Mouse (Mus musculus): Measurements from ENCODE around the gene Tmem26. TPM values are rescaled to one million over a fixed set of nuclear protein-coding genes. Genes with fewer than 3 reads are reported as not detected.
"Not testable (repeated sequence)": the region's sequence is repeated elsewhere in the genome, so short reads cannot be mapped to it uniquely, and the experiment has no call there.

Gene Tmem26
- polyA plus RNA-seq, 1 experiment from 2014 or later, result 62.0 TPM

- H3K36me3 ChIP-seq, result no peaks in the 10 kb centered on the region
- no peaks in the 10 kb centered on the region for H3K9me3 ChIP-seq
- no peak overlapping the region for H3K27ac ChIP-seq
- 63% methylated on average over 3 of the region's 3 CpGs for WGBS
- no peaks in the 10 kb centered on the region for H3K4me1 ChIP-seq
- no peak overlapping the region for H3K4me2 ChIP-seq (replicated peaks)
- ATAC-seq (ENCODE audit: insufficient number of reproducible peaks, insufficient read depth, low FRiP score, low TSS enrichment), result no peak
- H3K9ac ChIP-seq, result no peak overlapping the region
- no peaks in the 10 kb centered on the region for H3K27me3 ChIP-seq
- H3K4me3 ChIP-seq, result no peak overlapping the region
These were observed 9.1 kb upstream of the Tmem26 start for GRCm38 (mm10) chr10:68714302-68714701.

- Histone ChIP-seq H3K27me3 (no peaks in the 10 kb centered on the region), H3K9ac (no peak overlapping the region), H3K9me3 (no peaks in the 10 kb centered on the region), H3K36me3 (no peaks in the 10 kb centered on the region), H3K4me3 (no peak overlapping the region), H3K4me2 (replicated peaks) (no peak overlapping the region), H3K27ac (no peak overlapping the region), H3K4me1 (no peaks in the 10 kb centered on the region)
- WGBS, result 89% methylated on average over 3 of the region's 3 CpGs
- ATAC-seq (ENCODE audit: insufficient number of reproducible peaks, insufficient read depth, low FRiP score, low TSS enrichment), result no peak
These were observed 8.1 kb upstream of the Tmem26 start for GRCm38 (mm10) chr10:68715396-68715795.

DNA sequence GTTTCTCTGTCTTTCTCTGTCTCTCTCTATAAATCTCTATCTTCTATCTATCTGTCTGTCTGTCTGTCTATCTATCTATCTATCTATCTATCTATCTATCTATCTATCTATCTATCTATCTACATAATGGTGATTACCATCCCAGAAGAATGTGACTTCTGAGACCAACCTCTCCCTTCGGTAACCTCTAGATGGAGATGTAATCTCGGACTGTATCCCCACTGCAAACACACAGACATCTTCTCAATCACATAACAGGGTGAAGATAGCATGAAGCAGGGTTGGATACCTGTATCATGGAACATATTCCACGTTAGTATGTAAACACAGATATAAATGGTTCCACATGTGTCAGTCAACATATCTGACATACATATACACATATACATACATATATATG lies 5.1 kb upstream of the Tmem26 start:
- Histone ChIP-seq H3K4me3 (no peak overlapping the region), H3K4me1 (peaks cover 5% of the 10 kb centered on the region; the same call in 1 of the 2 replicates), H3K9ac (no peak overlapping the region), H3K27ac (no peak overlapping the region), H3K36me3 (no peaks in the 10 kb centered on the region), H3K9me3 (no peaks in the 10 kb centered on the region), H3K4me2 (replicated peaks) (no peak overlapping the region), H3K27me3 (no peaks in the 10 kb centered on the region)
- no peak for ATAC-seq (ENCODE audit: insufficient number of reproducible peaks, insufficient read depth, low FRiP score, low TSS enrichment)
- WGBS, result 78% methylated on average over 3 of the region's 3 CpGs

- H3K9me3 ChIP-seq, result no peaks in the 10 kb centered on the region
- WGBS, result 68% methylated on average over 5 of the region's 5 CpGs
- H3K27ac ChIP-seq, result no peak overlapping the region
- ATAC-seq (ENCODE audit: insufficient number of reproducible peaks, insufficient read depth, low FRiP score, low TSS enrichment), result no peak
- H3K27me3 ChIP-seq, result no peaks in the 10 kb centered on the region
- H3K36me3 ChIP-seq, result no peaks in the 10 kb centered on the region
- H3K9ac ChIP-seq, result no peak overlapping the region
- H3K4me2 ChIP-seq (replicated peaks), result no peak overlapping the region
- peaks cover 14% of the 10 kb centered on the region; the same call in 1 of the 2 replicates for H3K4me1 ChIP-seq
- H3K4me3 ChIP-seq, result no peak overlapping the region
These were observed 2.5 kb upstream of the Tmem26 start for GRCm38 (mm10) chr10:68720887-68721400.

GRCm38 (mm10) chr10:68723015-68723414 lies 431 bp upstream of the Tmem26 start:
- Histone ChIP-seq H3K27ac (peak overlapping the region; percentile 75; the same call in 1 of the 2 replicates), H3K4me3 (peak overlapping the region; percentile 66)

DNA sequence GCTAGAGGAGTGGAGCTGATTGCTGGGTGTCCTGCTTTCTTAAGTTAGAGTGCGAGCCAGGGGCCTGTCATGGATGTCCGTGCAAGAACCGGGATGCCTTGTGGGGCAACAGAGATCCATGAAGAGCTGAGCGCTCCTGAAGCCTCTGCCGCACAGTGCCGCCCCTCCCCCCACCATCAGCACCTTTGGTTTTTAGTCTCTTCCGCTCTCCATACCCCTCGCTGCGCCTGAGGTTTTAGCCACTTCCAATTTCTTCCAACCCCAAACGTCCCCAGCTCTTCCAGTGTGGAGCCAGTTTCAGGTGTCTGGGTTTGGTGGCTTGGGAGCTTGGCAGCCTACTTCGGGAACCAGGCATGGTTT lies 895 bp downstream of the Tmem26 start:
- Histone ChIP-seq H3K4me1 (peaks cover 14% of the 10 kb centered on the region; the same call in 1 of the 2 replicates), H3K27ac (peak overlapping the region; percentile 75; the same call in 1 of the 2 replicates), H3K36me3 (no peaks in the 10 kb centered on the region), H3K9me3 (no peaks in the 10 kb centered on the region), H3K4me3 (peak overlapping the region; percentile 66), H3K27me3 (no peaks in the 10 kb centered on the region), H3K9ac (peak overlapping the region; percentile 72), H3K4me2 (replicated peaks) (peak overlapping the region; percentile 89)
- ATAC-seq (ENCODE audit: insufficient number of reproducible peaks, insufficient read depth, low FRiP score, low TSS enrichment), result peak; percentile 76
- WGBS, result 1% methylated on average over 11 of the region's 11 CpGs

More at GRCm38 (mm10) chr10:68723015-68723414, 431 bp upstream of the Tmem26 start:
- Histone ChIP-seq H3K9me3 (no peaks in the 10 kb centered on the region), H3K9ac (peak overlapping the region; percentile 72; the same call in 1 of the 2 replicates), H3K27me3 (no peaks in the 10 kb centered on the region), H3K4me2 (replicated peaks) (peak overlapping the region; percentile 89), H3K36me3 (no peaks in the 10 kb centered on the region), H3K4me1 (peaks cover 14% of the 10 kb centered on the region; the same call in 1 of the 2 replicates)
- no peak for ATAC-seq (ENCODE audit: insufficient number of reproducible peaks, insufficient read depth, low FRiP score, low TSS enrichment)
- WGBS, result 34% methylated on average over 7 of the region's 7 CpGs

GRCm38 (mm10) chr10:68727464-68727863 lies 4.0 kb downstream of the Tmem26 start:
- Histone ChIP-seq H3K4me2 (replicated peaks) (no peak overlapping the region), H3K27ac (no peak overlapping the region), H3K9ac (no peak overlapping the region), H3K36me3 (no peaks in the 10 kb centered on the region), H3K9me3 (no peaks in the 10 kb centered on the region), H3K4me3 (no peak overlapping the region), H3K27me3 (no peaks in the 10 kb centered on the region), H3K4me1 (peaks cover 14% of the 10 kb centered on the region; the same call in 1 of the 2 replicates)
- WGBS, result 85% methylated on average over 5 of the region's 5 CpGs
- no peak for ATAC-seq (ENCODE audit: insufficient number of reproducible peaks, insufficient read depth, low FRiP score, low TSS enrichment)

- no peak overlapping the region for H3K9ac ChIP-seq
These were observed 12.2 kb downstream of the Tmem26 start for GRCm38 (mm10) chr10:68735621-68736020.

DNA sequence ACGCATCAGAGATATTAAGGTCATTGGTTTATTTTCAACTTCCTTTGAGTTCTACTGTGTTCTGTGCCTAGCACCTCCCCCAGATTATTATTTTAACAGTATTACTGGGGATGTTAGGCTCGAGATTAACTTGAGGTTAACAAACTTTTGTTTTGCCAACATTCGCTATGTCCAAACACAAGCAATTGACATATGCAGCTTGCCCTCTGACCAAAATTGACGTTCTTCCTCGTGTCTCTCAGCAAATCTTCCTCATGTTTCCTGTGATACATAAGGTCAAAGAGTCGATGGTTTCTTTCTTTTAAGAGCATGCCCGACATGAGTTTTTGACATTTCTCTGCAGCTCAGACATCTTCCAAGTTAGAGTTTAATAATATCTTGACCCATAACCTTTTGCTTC lies 13.9 kb downstream of the Tmem26 start:
- H3K27ac ChIP-seq, result no peak overlapping the region
- no peaks in the 10 kb centered on the region for H3K27me3 ChIP-seq
- H3K36me3 ChIP-seq, result peaks cover 4% of the 10 kb centered on the region; the same call in 1 of the 2 replicates
- H3K9ac ChIP-seq, result no peak overlapping the region
- no peak overlapping the region for H3K4me3 ChIP-seq
- H3K4me2 ChIP-seq (replicated peaks), result no peak overlapping the region
- no peak for ATAC-seq (ENCODE audit: insufficient number of reproducible peaks, insufficient read depth, low FRiP score, low TSS enrichment)
- 68% methylated on average over 7 of the region's 7 CpGs for WGBS
- 0 out of 2 replicates have a peak, but pooled peaks cover 5% of the 10 kb centered on the region for H3K4me1 ChIP-seq
- no peaks in the 10 kb centered on the region for H3K9me3 ChIP-seq

More at GRCm38 (mm10) chr10:68735621-68736020, 12.2 kb downstream of the Tmem26 start:
- no peak overlapping the region for H3K4me3 ChIP-seq
- H3K4me1 ChIP-seq, result 0 out of 2 replicates have a peak, but pooled peaks cover 5% of the 10 kb centered on the region
- H3K9me3 ChIP-seq, result no peaks in the 10 kb centered on the region
- H3K27me3 ChIP-seq, result no peaks in the 10 kb centered on the region
- 84% methylated on average over 3 of the region's 3 CpGs for WGBS
- H3K36me3 ChIP-seq, result no peaks in the 10 kb centered on the region
- H3K4me2 ChIP-seq (replicated peaks), result no peak overlapping the region
- ATAC-seq (ENCODE audit: insufficient number of reproducible peaks, insufficient read depth, low FRiP score, low TSS enrichment), result no peak
- H3K27ac ChIP-seq, result no peak overlapping the region

- not testable (repeated sequence) for H3K27me3 ChIP-seq; H3K36me3 ChIP-seq; ATAC-seq (ENCODE audit: insufficient number of reproducible peaks, insufficient read depth, low FRiP score, low TSS enrichment); H3K4me2 ChIP-seq (replicated peaks); H3K27ac ChIP-seq; H3K4me3 ChIP-seq; H3K4me1 ChIP-seq; H3K9ac ChIP-seq; H3K9me3 ChIP-seq
- 94% methylated on average over 1 of the region's 1 CpGs for WGBS
These were observed 15.5 kb downstream of the Tmem26 start for GRCm38 (mm10) chr10:68738981-68739380.

DNA sequence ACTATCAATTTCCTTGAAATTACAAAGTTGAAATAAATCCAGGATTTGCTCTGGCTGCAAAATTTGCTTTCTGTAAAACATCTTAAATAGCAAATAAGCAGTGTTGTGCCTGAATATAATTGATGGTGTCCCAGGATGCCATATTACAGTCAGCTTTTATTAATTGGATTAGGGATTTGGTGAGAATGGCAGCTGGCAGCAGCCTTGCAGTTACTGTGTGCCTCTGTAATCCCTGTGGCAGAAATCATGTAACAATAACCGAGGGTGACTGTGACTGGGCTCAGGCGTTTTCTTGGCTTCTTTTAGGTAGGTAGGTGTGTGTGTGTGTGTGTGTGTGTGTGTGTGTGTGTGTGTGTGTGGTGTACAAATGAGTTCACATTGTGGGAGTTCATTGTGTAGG lies 16.8 kb downstream of the Tmem26 start:
- H3K4me1 ChIP-seq, result 0 out of 2 replicates have a peak, but pooled peaks cover 5% of the 10 kb centered on the region
- no peak overlapping the region for H3K4me2 ChIP-seq (replicated peaks)
- H3K4me3 ChIP-seq, result no peak overlapping the region
- peaks cover 4% of the 10 kb centered on the region; the same call in 1 of the 2 replicates for H3K36me3 ChIP-seq
- no peaks in the 10 kb centered on the region for H3K27me3 ChIP-seq
- H3K9me3 ChIP-seq, result no peaks in the 10 kb centered on the region
- no peak overlapping the region for H3K9ac ChIP-seq
- H3K27ac ChIP-seq, result no peak overlapping the region
- 79% methylated on average over 2 of the region's 2 CpGs for WGBS
- ATAC-seq (ENCODE audit: insufficient number of reproducible peaks, insufficient read depth, low FRiP score, low TSS enrichment), result no peak

DNA sequence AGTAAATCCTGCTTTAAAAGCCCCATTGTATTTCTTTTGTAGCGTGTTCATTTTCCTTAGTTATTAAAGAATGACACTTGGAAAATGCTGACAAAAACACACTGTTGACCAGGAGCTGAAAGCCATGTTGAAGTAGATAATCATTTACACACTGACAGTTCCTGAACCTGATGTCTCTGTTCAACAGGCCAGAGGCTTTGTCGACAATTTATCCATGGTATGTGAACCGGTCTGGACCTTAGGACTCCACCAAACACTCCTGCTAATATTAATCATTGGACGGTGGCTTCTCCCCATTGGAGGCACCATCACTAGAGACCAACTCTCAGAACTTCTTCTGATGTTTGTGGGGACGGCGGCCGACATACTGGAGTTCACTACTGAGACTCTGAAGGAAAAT lies 27.5 kb downstream of the Tmem26 start:
- H3K4me2 ChIP-seq (replicated peaks), result no peak overlapping the region
- no peak overlapping the region for H3K4me3 ChIP-seq
- no peaks in the 10 kb centered on the region; the same call in 1 of the 2 replicates for H3K36me3 ChIP-seq
- 84% methylated on average over 7 of the region's 7 CpGs for WGBS
- H3K27ac ChIP-seq, result no peak overlapping the region
- no peak overlapping the region for H3K9ac ChIP-seq
- no peaks in the 10 kb centered on the region for H3K27me3 ChIP-seq
- H3K4me1 ChIP-seq, result no peaks in the 10 kb centered on the region
- no peak for ATAC-seq (ENCODE audit: insufficient number of reproducible peaks, insufficient read depth, low FRiP score, low TSS enrichment)
- H3K9me3 ChIP-seq, result no peaks in the 10 kb centered on the region

Data from embryonic facial prominence, embryonic 12.5 days (tissue).